Comparison of ENCODE assay signal across 10 mouse cellular contexts in genomic region chrX:96130663-96131062, GRCm38 (mm10). TPM values are rescaled to one million over a fixed set of nuclear protein-coding genes. Genes with fewer than 3 reads are reported as not detected.
DNase-seq lines count a peak whose midpoint lies in the region; ATAC-seq lines count a peak whose summit lies in the region.
"Had no signal": no experiment of that assay in that cellular context is flagged by ENCODE, and none has a peak within 500 bp of the region (broad histone marks: within the 10 kb centered on the region; RNA-seq: fewer than 3 reads in every experiment).

No protein-coding gene starts in this region.

- no peak overlapping the region for H3K4me2 ChIP-seq in hindbrain, embryonic 16.5 days (ENCODE audit: low read length)
- H3K4me2 ChIP-seq: embryonic facial prominence, embryonic 13.5 days; neural tube, embryonic 13.5 days had no signal

- no peaks in the 10 kb centered on the region for H3K36me3 ChIP-seq in hindbrain, embryonic 16.5 days (ENCODE audit: control insufficient read depth, insufficient read depth, low read length)
- H3K36me3 ChIP-seq: embryonic facial prominence, embryonic 13.5 days; neural tube, embryonic 13.5 days had no signal

- H3K4me3 ChIP-seq in hindbrain, embryonic 16.5 days (ENCODE audit: low read length) = no peak overlapping the region
- H3K4me3 ChIP-seq: embryonic facial prominence, embryonic 13.5 days; neural tube, embryonic 13.5 days had no signal

- no peak overlapping the region for H3K27ac ChIP-seq in hindbrain, embryonic 16.5 days (ENCODE audit: low read depth, low read length)
- H3K27ac ChIP-seq: embryonic facial prominence, embryonic 13.5 days; neural tube, embryonic 13.5 days had no signal

- H3K4me1 ChIP-seq in hindbrain, embryonic 16.5 days (ENCODE audit: control insufficient read depth, insufficient read depth, low read depth, low read length) = no peaks in the 10 kb centered on the region
- H3K4me1 ChIP-seq: embryonic facial prominence, embryonic 13.5 days; neural tube, embryonic 13.5 days had no signal

- WGBS in hindbrain, embryonic 16.5 days = 63% methylated on average over 6 of the region's 6 CpGs

- no peaks in the 10 kb centered on the region for H3K9me3 ChIP-seq in hindbrain, embryonic 16.5 days (ENCODE audit: control insufficient read depth, low read length)
- H3K9me3 ChIP-seq: embryonic facial prominence, embryonic 13.5 days; neural tube, embryonic 13.5 days had no signal

- DNase-seq in CD4-positive helper T cell, adult 2 months (ENCODE audit: low read depth, low spot score) = peak; percentile 86
- peak; percentile 89 for DNase-seq in MEL-GATA-1-ER (ENCODE audit: extremely low read depth, low read depth)
- peak; percentile 60 to 62 for DNase-seq in lung, postnatal 4 days
- DNase-seq in thymus, postnatal 4 days = peak; percentile 60
- DNase-seq in urinary bladder, postnatal 10 days (ENCODE audit: low spot score) = no peak

- H3K9ac ChIP-seq in hindbrain, embryonic 16.5 days (ENCODE audit: low read depth, low read length) = no peak overlapping the region
- H3K9ac ChIP-seq: embryonic facial prominence, embryonic 13.5 days; neural tube, embryonic 13.5 days had no signal

- no peaks in the 10 kb centered on the region for H3K27me3 ChIP-seq in hindbrain, embryonic 16.5 days (replicated peaks; ENCODE audit: control insufficient read depth, insufficient read depth, low read length)
- H3K27me3 ChIP-seq: neural tube, embryonic 13.5 days had no signal

- ATAC-seq in inflammation-experienced regulatory T-cells, adult 6 months = peak; percentile 79
- no peak for ATAC-seq in hindbrain, embryonic 16.5 days
- ATAC-seq in frontal cortex, adult (ENCODE audit: low TSS enrichment) = no peak

RNA-seq across cellular contexts. Expression of gene Msn, which starts 34.8 kb away (rescaled TPM):
- polyA plus RNA-seq in inflammation-experienced regulatory T-cells, adult 6 months (2017; shearing (Covaris generic)) = 100 to 1,000 TPM; 734 to 778 (median 742) TPM
- polyA plus RNA-seq in hindbrain, embryonic 16.5 days (2015; fragmentation: Nextera tagmentation; extraction: Ambion mirVana) = 35.5 and 50.2 TPM in 2 replicates

Comparison
In these comparisons a context has a peak if more than half of its experiments do, and no peak if none do; other contexts are left out.
1. RNA of gene Msn, which starts 34.8 kb away (polyA plus RNA-seq): 734 to 778 TPM in inflammation-experienced regulatory T-cells, adult 6 months; 35.5 to 50.2 TPM in hindbrain, embryonic 16.5 days; every median in the first group is over 10 times any median in the second.